Mouse (Mus musculus) liver, adult 2 months (tissue): ENCODE measurements at regions not wholly inside any gene's neighbourhood (a gene's known extent, or its start where the extent isn't known, plus 50 kb on each side); places are given as distances from the start of the nearest gene placed in this dataset.

ENCODE experiments used
- DNase-seq: peaks from one replicate; pipeline ENCODE4 v3.0.0-alpha.2; 2011; ENCODE audit warnings: low read depth, low spot score; ENCODE audit errors: extremely low read depth
- H3K27ac ChIP-seq: fragments of 200-500 bp; replicated peaks from 2 replicates; pipeline ENCODE4 v1.5.1; 2012; ENCODE audit warnings: low read depth, mild to moderate bottlenecking, control low read depth, inconsistent platforms, low read length; ENCODE audit not compliant: insufficient read depth
- H3K27me3 ChIP-seq: fragments of 200-500 bp; 2 replicates; pipeline ENCODE4 v1.6.1; 2012; ENCODE audit warnings: mild to moderate bottlenecking, moderate library complexity, low read length, inconsistent platforms; ENCODE audit not compliant: control insufficient read depth, insufficient read depth
- H3K36me3 ChIP-seq: fragments of 200-500 bp; 2 replicates; pipeline ENCODE4 v1.6.1; 2012; ENCODE audit warnings: low read length, inconsistent platforms; ENCODE audit not compliant: control insufficient read depth, insufficient read depth
- H3K4me1 ChIP-seq: fragments of 200-500 bp; 2 replicates; pipeline ENCODE4 v1.6.1; 2011; ENCODE audit warnings: low read length; ENCODE audit not compliant: control insufficient read depth, insufficient read depth
- H3K4me3 ChIP-seq: fragments of 200-500 bp; 2 replicates; pipeline ENCODE4 v1.5.1; 2011; ENCODE audit warnings: low read depth, mild to moderate bottlenecking, control low read depth, low read length, moderate library complexity; ENCODE audit not compliant: insufficient read depth
- H3K79me2 ChIP-seq: fragments of 200-500 bp; 2 replicates; pipeline ENCODE4 v1.6.1; 2012; ENCODE audit warnings: inconsistent platforms, mild to moderate bottlenecking, low read length, moderate library complexity; ENCODE audit not compliant: control insufficient read depth, insufficient read depth
- H3K9ac ChIP-seq: fragments of 200-500 bp; 2 replicates; pipeline ENCODE4 v1.6.1; 2012; ENCODE audit warnings: low read depth, mild to moderate bottlenecking, control low read depth, inconsistent platforms, low read length
- CTCF ChIP-seq: fragments of 200-500 bp; IDR thresholded peaks from 2 replicates; pipeline ENCODE4 v1.5.1; 2011; ENCODE audit warnings: low read depth, low read length, control low read depth
- POLR2A ChIP-seq: fragments of 200-500 bp; IDR thresholded peaks from 2 replicates; pipeline ENCODE4 v1.6.1; 2011; ENCODE audit warnings: low read length, control low read depth; ENCODE audit not compliant: insufficient read depth; ENCODE audit errors: extremely low read depth
- WGBS: fragments of 180-500 bp; shearing (Covaris S2); methylation state at CpG from one replicate; pipeline ENCODE4 v1.1.7; 2018; 5-methylcytosine and 5-hydroxymethylcytosine counted together

GRCm38 (mm10) chr12:97957201-97957600, 302.1 kb downstream of the Galc start:
- no peaks in the 10 kb centered on the region for H3K36me3 ChIP-seq
- H3K9ac ChIP-seq, result no peak overlapping the region
- TF ChIP-seq POLR2A, result no peak
- H3K27ac ChIP-seq, result no peak overlapping the region
- no peaks in the 10 kb centered on the region for H3K27me3 ChIP-seq
- H3K4me1 ChIP-seq, result no peaks in the 10 kb centered on the region
- no peak overlapping the region for H3K4me3 ChIP-seq
- 73% methylated on average over 4 of the region's 4 CpGs for WGBS
- H3K79me2 ChIP-seq, result no peaks in the 10 kb centered on the region
- DNase-seq, result no peak

- DNase-seq, result no peak
- no peak for TF ChIP-seq POLR2A
- TF ChIP-seq CTCF, result no peak
- 74% methylated on average over 3 of the region's 3 CpGs for WGBS
- H3K79me2 ChIP-seq, result no peaks in the 10 kb centered on the region
- no peak overlapping the region for H3K9ac ChIP-seq
- no peaks in the 10 kb centered on the region for H3K4me1 ChIP-seq
- no peak overlapping the region for H3K4me3 ChIP-seq
- no peak overlapping the region for H3K27ac ChIP-seq
- H3K36me3 ChIP-seq, result no peaks in the 10 kb centered on the region
- no peaks in the 10 kb centered on the region for H3K27me3 ChIP-seq
Observed at GRCm38 (mm10) chr12:97953336-97953735, 305.9 kb downstream of the Galc start.

DNA sequence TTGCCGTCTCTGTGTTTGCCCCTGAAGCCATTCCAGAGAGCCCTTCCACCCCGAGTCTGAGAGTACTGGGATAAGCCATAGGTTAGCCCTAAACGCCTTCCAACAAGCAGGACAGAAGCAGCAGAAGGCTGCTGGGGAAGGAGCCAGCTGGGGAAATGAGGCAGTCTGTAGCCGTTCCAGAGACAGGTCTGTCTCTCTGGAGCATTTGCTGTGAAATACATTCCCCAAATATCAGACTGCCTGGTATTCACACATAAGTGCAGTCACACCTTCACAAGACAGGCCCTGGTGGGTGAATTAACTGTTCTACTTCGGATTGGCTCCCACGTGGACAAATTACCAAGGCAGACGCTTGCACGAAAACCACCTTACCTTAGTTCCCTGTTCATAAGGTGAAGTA, 307.1 kb downstream of the Galc start:
- WGBS, result 68% methylated on average over 8 of the region's 8 CpGs
- TF ChIP-seq CTCF (no peak), POLR2A (no peak)
- DNase-seq, result no peak
- Histone ChIP-seq H3K4me3 (no peak overlapping the region), H3K27ac (no peak overlapping the region), H3K36me3 (no peaks in the 10 kb centered on the region), H3K79me2 (no peaks in the 10 kb centered on the region), H3K27me3 (no peaks in the 10 kb centered on the region), H3K4me1 (no peaks in the 10 kb centered on the region), H3K9ac (no peak overlapping the region)

- H3K79me2 ChIP-seq, result no peaks in the 10 kb centered on the region
- no peak overlapping the region for H3K4me3 ChIP-seq
- H3K9ac ChIP-seq, result no peak overlapping the region
- TF ChIP-seq CTCF (no peak), POLR2A (no peak)
- 82% methylated on average over 3 of the region's 3 CpGs for WGBS
- no peak overlapping the region for H3K27ac ChIP-seq
- no peaks in the 10 kb centered on the region for H3K36me3 ChIP-seq
- no peaks in the 10 kb centered on the region for H3K27me3 ChIP-seq
- H3K4me1 ChIP-seq, result no peaks in the 10 kb centered on the region
- DNase-seq, result no peak
Observed at GRCm38 (mm10) chr12:97950072-97950471, 309.2 kb downstream of the Galc start.

DNA sequence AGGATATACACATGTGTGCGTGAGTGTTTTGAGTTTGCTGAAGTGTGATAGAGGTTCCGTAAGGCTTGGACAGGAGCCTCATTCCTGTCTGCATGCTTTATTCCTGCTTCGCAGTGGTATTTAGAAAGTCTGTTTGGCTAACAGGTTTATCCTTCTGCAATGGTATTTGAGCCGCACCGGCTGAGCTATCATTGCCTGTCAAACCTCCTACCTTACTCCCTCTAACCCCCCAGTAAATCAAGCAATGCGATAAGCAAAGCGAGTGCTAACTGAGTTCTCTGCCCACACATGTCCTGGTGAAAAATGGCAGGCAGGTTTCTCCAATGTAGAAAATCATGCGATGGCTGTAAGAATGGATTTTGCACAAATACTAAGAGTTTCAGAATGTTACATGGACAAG, 311.8 kb downstream of the Galc start:
- TF ChIP-seq CTCF (no peak), POLR2A (no peak)
- H3K4me3 ChIP-seq, result no peak overlapping the region
- no peak for DNase-seq
- no peak overlapping the region for H3K9ac ChIP-seq
- no peaks in the 10 kb centered on the region for H3K79me2 ChIP-seq
- no peaks in the 10 kb centered on the region for H3K27me3 ChIP-seq
- no peaks in the 10 kb centered on the region for H3K36me3 ChIP-seq
- no peak overlapping the region for H3K27ac ChIP-seq
- H3K4me1 ChIP-seq, result no peaks in the 10 kb centered on the region
- 77% methylated on average over 8 of the region's 8 CpGs for WGBS

GRCm38 (mm10) chr12:97938361-97938760, 320.9 kb downstream of the Galc start:
- no peak overlapping the region for H3K9ac ChIP-seq
- no peak for DNase-seq
- TF ChIP-seq POLR2A (no peak), CTCF (no peak)
- H3K4me3 ChIP-seq, result no peak overlapping the region
- H3K36me3 ChIP-seq, result no peaks in the 10 kb centered on the region
- WGBS, result 60% methylated on average over 5 of the region's 5 CpGs
- H3K27ac ChIP-seq, result no peak overlapping the region
- H3K4me1 ChIP-seq, result no peaks in the 10 kb centered on the region
- H3K27me3 ChIP-seq, result no peaks in the 10 kb centered on the region
- no peaks in the 10 kb centered on the region for H3K79me2 ChIP-seq
